Mouse (Mus musculus) CH12.LX (cell line): Measurements from ENCODE around the gene Lrrk2.

Experiments
- BHLHE40 ChIP-seq: IDR thresholded peaks from 2 replicates; pipeline ENCODE4 v1.6.1; 2011; ENCODE audit warnings: mild to moderate bottlenecking, low read depth, low read length, improper control_type of control experiment
- CTCF ChIP-seq, 2 experiments: IDR thresholded peaks in 1 of 2; conservative IDR thresholded peaks in 1 of 2; 2 replicates each; pipeline ENCODE4 v1.5.1; 2011 to 2012; ENCODE audit warnings: low read depth in 2 of 2, low read length in 2 of 2, improper control_type of control experiment in 1 of 2, inconsistent platforms in 1 of 2, mild to moderate bottlenecking in 1 of 2, moderate library complexity in 1 of 2
- E2F4 ChIP-seq: IDR thresholded peaks from 2 replicates; pipeline ENCODE4 v1.6.1; 2011; ENCODE audit warnings: low read depth, low read length, improper control_type of control experiment; ENCODE audit not compliant: insufficient replicate concordance
- KAT2A ChIP-seq: IDR thresholded peaks from 2 replicates; pipeline ENCODE4 v1.6.1; 2012; ENCODE audit warnings: low read length, improper control_type of control experiment, inconsistent platforms; ENCODE audit not compliant: insufficient replicate concordance
- MAZ ChIP-seq: IDR thresholded peaks from 2 replicates; pipeline ENCODE4 v1.6.1; 2012; ENCODE audit warnings: low read depth, mild to moderate bottlenecking, inconsistent platforms, low read length, improper control_type of control experiment, moderate library complexity
- MYC ChIP-seq: IDR thresholded peaks from 2 replicates; pipeline ENCODE4 v1.6.1; 2011; ENCODE audit warnings: low read depth, mild to moderate bottlenecking, improper control_type of control experiment, low read length
- NELFE ChIP-seq: IDR thresholded peaks from 2 replicates; pipeline ENCODE4 v1.6.1; 2011; ENCODE audit warnings: low read depth, low read length, improper control_type of control experiment
- POLR2A ChIP-seq: IDR thresholded peaks from 2 replicates; pipeline ENCODE4 v1.6.1; 2011; ENCODE audit warnings: low read depth, mild to moderate bottlenecking, improper control_type of control experiment, low read length
- POLR2AphosphoS2 ChIP-seq: IDR thresholded peaks from 2 replicates; pipeline ENCODE4 v1.6.1; 2011; ENCODE audit warnings: low read depth, low read length, improper control_type of control experiment
- USF1 ChIP-seq: IDR thresholded peaks from 2 replicates; pipeline ENCODE4 v1.6.1; 2014; ENCODE audit warnings: low read depth, mild to moderate bottlenecking, inconsistent platforms, low read length, improper control_type of control experiment
- ZMIZ1 ChIP-seq: IDR thresholded peaks from 2 replicates; pipeline ENCODE4 v1.6.1; 2012; ENCODE audit warnings: low read depth, mild to moderate bottlenecking, inconsistent platforms, low read length, improper control_type of control experiment

DNA sequence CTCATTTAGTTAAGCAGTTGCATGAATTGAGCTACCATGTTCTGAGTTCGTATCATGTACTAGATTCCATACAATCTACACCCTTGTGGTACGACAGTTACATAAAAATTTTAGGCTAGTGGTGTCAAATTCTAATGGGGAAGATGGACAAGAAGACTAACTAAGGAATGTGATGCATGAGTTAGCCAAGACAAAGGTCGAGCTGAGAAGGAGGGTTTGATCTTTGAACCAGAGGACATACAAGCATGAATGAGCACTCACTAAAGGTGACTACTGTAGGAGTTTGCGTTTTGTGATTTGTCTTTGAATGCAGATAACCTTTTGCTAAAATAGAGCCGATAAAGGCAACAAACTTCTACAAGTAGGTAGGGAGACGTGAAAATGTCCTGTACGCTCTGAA lies 31.1 kb downstream of the Lrrk2 start:
- TF ChIP-seq CTCF (conservative IDR thresholded peaks at IDR 0.05 in 1 of 2, IDR thresholded peaks at IDR 0.05 in 1 of 2; ENCODE audit: low read depth in 2 of 2, low read length in 2 of 2) (no peak), KAT2A (no peak), POLR2A (no peak), USF1 (no peak), MAZ (no peak), ZMIZ1 (no peak), MYC (no peak), BHLHE40 (no peak), POLR2AphosphoS2 (no peak), E2F4 (no peak), NELFE (no peak)
